Mouse (Mus musculus): Measurements from ENCODE around the gene Tanc1. TPM values are rescaled to one million over a fixed set of nuclear protein-coding genes. Genes with fewer than 3 reads are reported as not detected.

Gene Tanc1
- polyA plus RNA-seq, 1 experiment = 0.01 TPM

- no peaks in the 10 kb centered on the region for H3K9me3 ChIP-seq (ENCODE audit: control insufficient read depth, low read length)
- no peak for TF ChIP-seq GATA1 (IDR thresholded peaks at IDR 0.05; ENCODE audit: low read length)
Observed at GRCm38 (mm10) chr2:59716461-59716860, 104.6 kb downstream of the Tanc1 start.

GRCm38 (mm10) chr2:59717746-59718294, 106.0 kb downstream of the Tanc1 start:
- Histone ChIP-seq H3K4me3 (replicated peaks) (no peak overlapping the region), H3K36me3 (ENCODE audit: control insufficient read depth) (no peaks in the 10 kb centered on the region), H3K27me3 (ENCODE audit: control insufficient read depth) (no peaks in the 10 kb centered on the region), H3K9me3 (ENCODE audit: control insufficient read depth, low read length) (no peaks in the 10 kb centered on the region), H3K4me1 (ENCODE audit: control insufficient read depth) (no peaks in the 10 kb centered on the region)
- TF ChIP-seq GATA1 (IDR thresholded peaks at IDR 0.05; ENCODE audit: low read length) = no peak
- TF ChIP-seq TAL1 (IDR thresholded peaks at IDR 0.05; ENCODE audit: low read length) = no peak

More at GRCm38 (mm10) chr2:59716461-59716860, 104.6 kb downstream of the Tanc1 start:
- H3K36me3 ChIP-seq (ENCODE audit: control insufficient read depth) = no peaks in the 10 kb centered on the region
- no peaks in the 10 kb centered on the region for H3K4me1 ChIP-seq (ENCODE audit: control insufficient read depth)
- no peaks in the 10 kb centered on the region for H3K27me3 ChIP-seq (ENCODE audit: control insufficient read depth)
- H3K4me3 ChIP-seq (replicated peaks) = no peak overlapping the region

GRCm38 (mm10) chr2:59718601-59719416, 107.0 kb downstream of the Tanc1 start:
- H3K4me1 ChIP-seq (ENCODE audit: control insufficient read depth) = no peaks in the 10 kb centered on the region
- no peak overlapping the region for H3K4me3 ChIP-seq (replicated peaks)
- no peak for TF ChIP-seq TAL1 (IDR thresholded peaks at IDR 0.05; ENCODE audit: low read length)
- TF ChIP-seq GATA1 (IDR thresholded peaks at IDR 0.05; ENCODE audit: low read length) = no peak
- no peaks in the 10 kb centered on the region for H3K9me3 ChIP-seq (ENCODE audit: control insufficient read depth, low read length)
- H3K36me3 ChIP-seq (ENCODE audit: control insufficient read depth) = no peaks in the 10 kb centered on the region
- no peaks in the 10 kb centered on the region for H3K27me3 ChIP-seq (ENCODE audit: control insufficient read depth)

- Histone ChIP-seq H3K27me3 (ENCODE audit: control insufficient read depth) (no peaks in the 10 kb centered on the region), H3K4me1 (ENCODE audit: control insufficient read depth) (no peaks in the 10 kb centered on the region), H3K36me3 (ENCODE audit: control insufficient read depth) (no peaks in the 10 kb centered on the region), H3K4me3 (replicated peaks) (no peak overlapping the region), H3K9me3 (ENCODE audit: control insufficient read depth, low read length) (no peaks in the 10 kb centered on the region)
- TF ChIP-seq GATA1 (IDR thresholded peaks at IDR 0.05; ENCODE audit: low read length) = no peak
- TF ChIP-seq TAL1 (IDR thresholded peaks at IDR 0.05; ENCODE audit: low read length) = no peak
Observed at GRCm38 (mm10) chr2:59719831-59720230, 108.0 kb downstream of the Tanc1 start.

GRCm38 (mm10) chr2:59721119-59721518, 109.3 kb downstream of the Tanc1 start:
- no peaks in the 10 kb centered on the region for H3K4me1 ChIP-seq (ENCODE audit: control insufficient read depth)
- no peaks in the 10 kb centered on the region for H3K9me3 ChIP-seq (ENCODE audit: control insufficient read depth, low read length)
- H3K27me3 ChIP-seq (ENCODE audit: control insufficient read depth) = no peaks in the 10 kb centered on the region
- no peak overlapping the region for H3K4me3 ChIP-seq (replicated peaks)
- no peak for TF ChIP-seq GATA1 (IDR thresholded peaks at IDR 0.05; ENCODE audit: low read length)
- TF ChIP-seq TAL1 (IDR thresholded peaks at IDR 0.05; ENCODE audit: low read length) = no peak
- H3K36me3 ChIP-seq (ENCODE audit: control insufficient read depth) = no peaks in the 10 kb centered on the region

GRCm38 (mm10) chr2:59721758-59722157, 109.9 kb downstream of the Tanc1 start:
- Histone ChIP-seq H3K36me3 (ENCODE audit: control insufficient read depth) (no peaks in the 10 kb centered on the region), H3K4me3 (replicated peaks) (no peak overlapping the region), H3K9me3 (ENCODE audit: control insufficient read depth, low read length) (no peaks in the 10 kb centered on the region), H3K27me3 (ENCODE audit: control insufficient read depth) (no peaks in the 10 kb centered on the region), H3K4me1 (ENCODE audit: control insufficient read depth) (no peaks in the 10 kb centered on the region)
- TF ChIP-seq GATA1 (IDR thresholded peaks at IDR 0.05; ENCODE audit: low read length) = no peak
- TF ChIP-seq TAL1 (IDR thresholded peaks at IDR 0.05; ENCODE audit: low read length) = no peak

GRCm38 (mm10) chr2:59723311-59723710, 111.5 kb downstream of the Tanc1 start:
- H3K27me3 ChIP-seq (ENCODE audit: control insufficient read depth) = no peaks in the 10 kb centered on the region
- no peak overlapping the region for H3K4me3 ChIP-seq (replicated peaks)
- TF ChIP-seq TAL1 (IDR thresholded peaks at IDR 0.05; ENCODE audit: low read length) (no peak), GATA1 (IDR thresholded peaks at IDR 0.05; ENCODE audit: low read length) (no peak)
- H3K4me1 ChIP-seq (ENCODE audit: control insufficient read depth) = no peaks in the 10 kb centered on the region
- no peaks in the 10 kb centered on the region for H3K36me3 ChIP-seq (ENCODE audit: control insufficient read depth)
- H3K9me3 ChIP-seq (ENCODE audit: control insufficient read depth, low read length) = no peaks in the 10 kb centered on the region

GRCm38 (mm10) chr2:59725518-59726185, 113.8 kb downstream of the Tanc1 start:
- no peaks in the 10 kb centered on the region for H3K4me1 ChIP-seq (ENCODE audit: control insufficient read depth)
- no peak overlapping the region for H3K4me3 ChIP-seq (replicated peaks)
- H3K9me3 ChIP-seq (ENCODE audit: control insufficient read depth, low read length) = no peaks in the 10 kb centered on the region
- no peaks in the 10 kb centered on the region for H3K27me3 ChIP-seq (ENCODE audit: control insufficient read depth)
- no peak for TF ChIP-seq GATA1 (IDR thresholded peaks at IDR 0.05; ENCODE audit: low read length)
- TF ChIP-seq TAL1 (IDR thresholded peaks at IDR 0.05; ENCODE audit: low read length) = no peak
- H3K36me3 ChIP-seq (ENCODE audit: control insufficient read depth) = no peaks in the 10 kb centered on the region

- no peak overlapping the region for H3K4me3 ChIP-seq (replicated peaks)
- no peaks in the 10 kb centered on the region for H3K36me3 ChIP-seq (ENCODE audit: control insufficient read depth)
- TF ChIP-seq TAL1 (IDR thresholded peaks at IDR 0.05; ENCODE audit: low read length) = no peak
- no peak for TF ChIP-seq GATA1 (IDR thresholded peaks at IDR 0.05; ENCODE audit: low read length)
- no peaks in the 10 kb centered on the region for H3K9me3 ChIP-seq (ENCODE audit: control insufficient read depth, low read length)
- no peaks in the 10 kb centered on the region for H3K4me1 ChIP-seq (ENCODE audit: control insufficient read depth)
- no peaks in the 10 kb centered on the region for H3K27me3 ChIP-seq (ENCODE audit: control insufficient read depth)
Observed at GRCm38 (mm10) chr2:59731831-59732230, 120.0 kb downstream of the Tanc1 start.
